Mouse (Mus musculus) intestine, embryonic 15.5 days (tissue): ENCODE results near the gene Ddb1. TPM values are rescaled to one million over a fixed set of nuclear protein-coding genes. Genes with fewer than 3 reads are reported as not detected.
"Not testable (repeated sequence)": the region's sequence is repeated elsewhere in the genome, so short reads cannot be mapped to it uniquely, and the experiment has no call there.

ENCODE experiments used
- ATAC-seq: fragments of 200-750 bp; cut with Nextera tagmentation; 2 replicates; pipeline ENCODE4 v1.8.0; 2017; ENCODE audit warnings: moderate TSS enrichment, moderate library complexity
- H3K27ac ChIP-seq: fragments of 300-500 bp; sonication (generic); 2 replicates; pipeline ENCODE4 v1.5.1; 2015; ENCODE audit warnings: mild to moderate bottlenecking, inconsistent platforms
- H3K27me3 ChIP-seq: fragments of 300-500 bp; sonication (generic); replicated peaks from 2 replicates; pipeline ENCODE4 v1.6.1; 2015; ENCODE audit warnings: inconsistent platforms
- H3K36me3 ChIP-seq: fragments of 300-500 bp; sonication (generic); 2 replicates; pipeline ENCODE4 v1.6.1; 2015; ENCODE audit warnings: inconsistent platforms
- H3K4me1 ChIP-seq: fragments of 300-500 bp; sonication (generic); replicated peaks from 2 replicates; pipeline ENCODE4 v1.6.1; 2015; ENCODE audit warnings: inconsistent platforms
- H3K4me2 ChIP-seq: fragments of 300-500 bp; sonication (generic); replicated peaks from 2 replicates; pipeline ENCODE4 v1.6.1; 2015; ENCODE audit warnings: mild to moderate bottlenecking, inconsistent platforms
- H3K4me3 ChIP-seq: fragments of 300-500 bp; sonication (generic); replicated peaks from 2 replicates; pipeline ENCODE4 v1.5.1; 2015; ENCODE audit warnings: inconsistent platforms
- H3K9ac ChIP-seq: fragments of 300-500 bp; sonication (generic); 2 replicates; pipeline ENCODE4 v1.6.1; 2015; ENCODE audit warnings: inconsistent platforms
- H3K9me3 ChIP-seq: fragments of 300-500 bp; sonication (generic); 2 replicates; pipeline ENCODE4 v1.6.1; 2016; ENCODE audit warnings: inconsistent platforms
- WGBS: fragments of 180-500 bp; shearing (Covaris S2); methylation state at CpG from one replicate; pipeline ENCODE4 v1.1.7; 2015; 5-methylcytosine and 5-hydroxymethylcytosine counted together
- polyA plus RNA-seq: library from polyadenylated mRNA; unstranded; fragments of >200 nt; fragmentation: Nextera tagmentation; extraction: Ambion mirVana; gene quantifications from 2 replicates; pipeline ENCODE4 v1.2.1, GENCODE M21; 2015

Gene Ddb1
- polyA plus RNA-seq = 278 and 283 TPM in 2 replicates

DNA sequence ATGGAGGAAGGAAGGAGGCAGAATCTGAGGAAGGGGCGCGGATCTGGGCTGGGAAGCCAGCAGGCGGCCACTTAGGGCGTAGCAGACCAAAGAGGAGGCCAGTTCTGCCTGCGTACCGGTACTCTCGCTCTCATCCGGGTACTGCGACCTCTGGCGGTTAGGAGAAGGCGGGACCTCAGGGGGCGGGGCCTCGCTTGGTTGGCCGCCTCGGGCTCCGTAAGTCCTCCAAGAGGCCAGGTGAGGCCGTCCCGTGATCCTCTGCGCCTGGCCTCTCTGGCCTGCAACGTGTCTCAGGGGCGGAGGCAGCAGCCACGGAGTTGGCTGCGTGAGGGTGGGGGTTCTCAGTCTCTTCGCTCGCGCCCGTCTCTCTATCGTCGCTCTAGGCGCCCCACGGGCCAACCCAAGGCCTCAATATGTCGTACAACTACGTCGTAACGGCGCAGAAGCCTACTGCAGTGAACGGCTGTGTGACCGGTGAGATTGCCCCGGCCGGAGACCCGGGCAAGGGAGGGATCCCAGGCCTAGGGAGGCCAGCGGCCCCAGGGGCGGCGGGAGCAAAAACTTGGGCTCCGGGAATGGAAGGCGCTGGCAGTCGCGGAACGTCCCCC lies at the start of gene Ddb1, which contains the start of gene Tkfc:
Gene Ddb1, plus strand, starts transcription at position 35 of the 608 bp plus-strand sequence.
Gene Tkfc, minus strand, starts transcription at position 362 of the 608 bp plus-strand sequence.
- Histone ChIP-seq H3K36me3 (peaks cover 15% of the 10 kb centered on the region), H3K27ac (peak within 1 kb of the TSS; percentile 93), H3K4me1 (peaks cover 26% of the 10 kb centered on the region), H3K4me3 (peak within 1 kb of the TSS; percentile 99), H3K9ac (peak within 1 kb of the TSS; percentile 98), H3K9me3 (no peaks in the 10 kb centered on the region), H3K27me3 (no peaks in the 10 kb centered on the region), H3K4me2 (peak within 1 kb of the TSS; percentile 73)
- peak; percentile 97 for ATAC-seq
- under 1% methylated on average over 49 of the region's 49 CpGs for WGBS

DNA sequence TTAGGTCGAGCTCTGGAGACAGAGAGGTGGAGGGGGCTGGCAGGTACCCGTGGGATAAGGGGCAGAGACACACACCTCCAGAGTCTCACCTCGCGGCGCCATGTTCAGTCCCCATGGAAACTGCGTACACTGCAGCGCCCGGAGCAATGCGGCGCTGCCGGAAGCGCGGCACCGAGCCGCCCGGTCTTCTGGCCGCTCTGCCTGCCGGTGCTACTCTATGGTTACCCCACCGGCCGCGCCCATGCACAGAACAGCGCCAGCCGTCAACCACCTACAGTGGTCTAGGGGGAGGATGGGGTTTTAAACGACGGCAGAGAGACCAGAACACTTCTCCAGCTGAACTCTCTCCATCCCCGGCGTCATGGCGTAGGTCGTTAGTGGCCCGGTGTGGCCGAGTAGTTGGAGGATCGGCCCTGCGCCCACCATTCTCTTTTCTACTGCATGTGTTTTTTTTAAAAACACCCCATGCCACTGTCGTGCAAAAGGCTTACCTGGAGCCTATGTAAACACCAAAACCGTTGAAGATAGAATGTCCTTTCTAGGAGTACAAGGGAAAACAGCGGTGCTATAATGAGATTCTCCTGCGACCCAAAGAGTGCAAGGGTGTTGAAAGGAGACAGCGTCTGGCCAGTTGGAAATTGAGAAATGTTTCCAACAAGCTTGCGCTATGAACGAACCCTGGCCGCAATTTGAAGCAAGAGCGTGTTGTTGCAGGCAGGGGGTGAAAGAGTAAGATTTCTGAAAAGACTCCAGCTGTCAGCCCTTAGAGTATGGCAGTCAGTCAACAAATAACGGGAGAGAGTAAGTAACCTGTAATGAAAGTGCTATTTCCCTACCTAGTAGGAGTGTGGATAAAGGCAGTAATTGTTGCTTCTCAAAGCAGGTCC lies 49.3 kb upstream of the Ddb1 start, which contains the start of gene Tmem216:
Gene Tmem216, minus strand, starts transcription at position 615 of the 887 bp plus-strand sequence.
- Histone ChIP-seq H3K4me1 (peaks cover 11% of the 10 kb centered on the region), H3K27ac (peak within 1 kb of the TSS; percentile 45), H3K36me3 (no peaks in the 10 kb centered on the region), H3K9ac (peak within 1 kb of the TSS; percentile 64), H3K4me2 (peak within 1 kb of the TSS; percentile 74), H3K27me3 (no peaks in the 10 kb centered on the region), H3K9me3 (no peaks in the 10 kb centered on the region), H3K4me3 (peak within 1 kb of the TSS; percentile 59)
- peak; percentile 99 for ATAC-seq
- 1% methylated on average over 43 of the region's 43 CpGs for WGBS

DNA sequence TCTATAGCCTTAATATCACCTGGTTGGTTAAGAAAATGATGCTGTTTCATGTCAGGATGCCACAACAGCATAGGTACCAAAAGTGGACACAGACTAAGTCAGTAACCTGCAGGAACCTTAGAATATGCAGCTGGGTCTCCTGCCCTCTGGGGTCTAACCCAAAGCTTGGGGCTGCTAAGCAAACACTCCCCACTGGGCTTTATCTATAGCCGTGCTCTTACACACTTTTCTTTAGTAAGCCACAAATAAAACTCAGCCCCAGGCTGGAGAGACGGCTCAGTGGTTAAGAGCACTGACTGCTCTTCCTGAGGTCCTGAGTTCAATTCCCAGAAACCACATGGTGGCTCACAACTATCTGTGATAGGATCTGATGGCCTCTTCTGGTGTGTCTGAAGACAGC lies 48.1 kb upstream of the Ddb1 start:
- H3K9me3 ChIP-seq = no peaks in the 10 kb centered on the region
- peaks cover 15% of the 10 kb centered on the region for H3K4me1 ChIP-seq
- no peaks in the 10 kb centered on the region for H3K36me3 ChIP-seq
- 75% methylated on average over 2 of the region's 2 CpGs for WGBS
- H3K9ac ChIP-seq = no peak overlapping the region
- no peak overlapping the region for H3K27ac ChIP-seq
- H3K27me3 ChIP-seq = no peaks in the 10 kb centered on the region
- no peak for ATAC-seq
- H3K4me2 ChIP-seq = no peak overlapping the region
- no peak overlapping the region for H3K4me3 ChIP-seq

DNA sequence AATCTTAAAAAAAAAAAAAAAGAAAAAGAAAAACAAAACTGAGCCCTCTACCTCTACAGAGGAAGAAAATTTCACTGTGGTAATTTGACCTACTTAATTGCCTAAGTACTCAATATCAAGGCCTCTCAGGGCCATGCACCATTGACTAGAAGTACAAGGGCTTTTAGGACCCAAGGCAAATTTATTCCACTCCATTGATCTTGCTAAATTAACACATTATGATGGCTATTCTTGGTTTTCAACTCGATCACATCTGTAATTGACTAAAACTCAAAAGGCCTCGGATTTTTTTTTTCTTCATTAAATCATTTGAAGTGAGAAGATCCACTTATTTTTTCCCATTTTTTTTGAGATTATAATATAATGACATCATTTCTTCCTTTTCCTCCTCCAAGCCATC lies 47.7 kb upstream of the Ddb1 start:
- Histone ChIP-seq H3K36me3 (no peaks in the 10 kb centered on the region), H3K4me1 (peaks cover 15% of the 10 kb centered on the region), H3K9ac (no peak overlapping the region), H3K4me2 (no peak overlapping the region), H3K9me3 (no peaks in the 10 kb centered on the region), H3K4me3 (no peak overlapping the region), H3K27ac (no peak overlapping the region), H3K27me3 (no peaks in the 10 kb centered on the region)
- no peak for ATAC-seq
- WGBS = 78% methylated on average over 2 of the region's 2 CpGs

DNA sequence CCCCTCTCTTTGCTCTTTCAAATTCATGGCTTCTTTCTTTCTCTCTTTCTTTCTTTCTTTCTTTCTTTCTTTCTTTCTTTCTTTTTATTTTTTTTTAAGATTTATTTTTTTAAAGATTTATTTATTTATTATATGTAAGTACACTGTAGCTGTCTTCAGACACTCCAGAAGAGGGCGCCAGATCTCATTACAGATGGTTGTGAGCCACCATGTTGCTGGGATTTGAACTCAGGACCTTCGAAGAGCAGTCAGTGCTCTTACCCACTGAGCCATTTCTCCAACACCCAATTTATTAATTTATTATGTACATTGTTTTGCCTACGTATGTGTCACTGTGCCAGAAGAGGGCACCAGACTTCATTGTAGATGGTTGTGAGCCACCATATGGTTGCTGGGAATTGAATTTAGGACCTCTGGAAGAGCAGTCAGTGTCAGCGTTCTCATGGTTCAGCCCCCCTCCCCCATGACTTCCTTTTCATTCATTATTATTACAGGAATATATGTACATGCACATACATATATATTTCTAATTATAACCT lies 47.2 kb upstream of the Ddb1 start:
- H3K4me1 ChIP-seq = peaks cover 15% of the 10 kb centered on the region
- not testable (repeated sequence) for H3K27ac ChIP-seq, H3K27me3 ChIP-seq, H3K36me3 ChIP-seq, H3K9ac ChIP-seq, H3K9me3 ChIP-seq, H3K4me3 ChIP-seq, ATAC-seq, H3K4me2 ChIP-seq
- 72% methylated on average over 4 of the region's 4 CpGs for WGBS

DNA sequence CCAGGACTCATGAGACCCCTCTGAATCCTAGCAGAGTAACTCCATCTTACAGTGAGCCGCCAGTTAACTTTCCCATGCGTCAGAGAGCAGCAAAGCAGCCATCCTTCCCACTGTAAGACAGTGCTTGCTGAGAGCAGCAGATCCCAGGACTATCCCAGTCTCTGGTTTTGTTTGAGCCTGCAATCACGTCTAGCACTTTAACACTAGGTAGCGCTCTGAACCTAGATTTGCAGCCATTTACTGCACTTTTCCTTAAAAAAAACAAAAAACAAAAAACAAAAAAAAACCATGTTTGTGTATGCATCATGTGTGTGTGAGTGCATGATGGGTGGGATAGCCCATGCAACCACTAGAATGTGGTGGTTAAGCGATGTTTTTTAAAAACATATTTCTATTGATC lies 45.0 kb upstream of the Ddb1 start:
- Histone ChIP-seq H3K4me3 (no peak overlapping the region), H3K36me3 (no peaks in the 10 kb centered on the region), H3K4me2 (no peak overlapping the region), H3K4me1 (peaks cover 11% of the 10 kb centered on the region), H3K9me3 (no peaks in the 10 kb centered on the region), H3K27ac (no peak overlapping the region), H3K9ac (no peak overlapping the region), H3K27me3 (no peaks in the 10 kb centered on the region)
- 50% methylated on average over 5 of the region's 5 CpGs for WGBS
- no peak for ATAC-seq

DNA sequence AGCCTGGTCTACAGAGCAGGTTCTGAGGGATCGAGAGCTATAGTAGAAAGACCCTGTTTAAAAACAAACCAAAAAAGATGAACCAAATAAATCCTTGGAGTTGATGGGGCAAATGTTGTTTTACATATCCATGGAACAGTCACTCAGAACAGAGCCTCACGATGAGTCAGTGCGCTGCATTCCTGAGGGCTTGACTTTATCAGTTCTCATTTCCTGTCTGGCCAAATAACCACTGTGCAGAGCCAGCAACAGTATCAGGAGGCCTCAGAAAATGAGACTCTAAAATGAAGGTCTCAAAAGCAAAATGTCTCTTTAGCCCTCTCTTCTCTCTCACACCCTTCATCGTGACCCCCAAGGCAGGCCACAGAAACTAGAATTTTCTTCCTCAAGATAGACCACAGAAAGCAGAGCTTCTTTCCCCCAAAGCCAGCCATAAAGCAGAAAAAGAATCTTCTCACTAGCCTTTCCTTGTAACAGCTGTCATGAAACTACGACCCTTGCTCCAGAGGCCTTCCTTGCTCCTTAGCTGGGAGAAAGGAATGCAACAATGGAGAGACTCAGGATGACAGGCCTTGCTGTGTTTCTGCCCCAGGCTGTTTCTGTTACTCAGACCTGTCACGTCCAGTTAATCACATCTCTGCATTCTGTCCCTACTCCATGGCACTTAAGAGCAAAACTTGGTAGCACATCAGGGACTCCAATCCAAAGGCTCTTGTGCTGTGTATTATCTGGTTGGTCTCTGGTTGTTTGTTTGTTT lies 43.4 kb upstream of the Ddb1 start:
- no peak overlapping the region for H3K4me3 ChIP-seq
- H3K27ac ChIP-seq = no peak overlapping the region
- H3K36me3 ChIP-seq = no peaks in the 10 kb centered on the region
- 40% methylated on average over 6 of the region's 6 CpGs for WGBS
- no peak overlapping the region for H3K9ac ChIP-seq
- H3K4me1 ChIP-seq = peaks cover 4% of the 10 kb centered on the region; the same call in 1 of the 2 replicates
- ATAC-seq = peak; percentile 73; the same call in 1 of the 2 replicates
- no peak overlapping the region for H3K4me2 ChIP-seq
- H3K27me3 ChIP-seq = no peaks in the 10 kb centered on the region
- H3K9me3 ChIP-seq = no peaks in the 10 kb centered on the region

DNA sequence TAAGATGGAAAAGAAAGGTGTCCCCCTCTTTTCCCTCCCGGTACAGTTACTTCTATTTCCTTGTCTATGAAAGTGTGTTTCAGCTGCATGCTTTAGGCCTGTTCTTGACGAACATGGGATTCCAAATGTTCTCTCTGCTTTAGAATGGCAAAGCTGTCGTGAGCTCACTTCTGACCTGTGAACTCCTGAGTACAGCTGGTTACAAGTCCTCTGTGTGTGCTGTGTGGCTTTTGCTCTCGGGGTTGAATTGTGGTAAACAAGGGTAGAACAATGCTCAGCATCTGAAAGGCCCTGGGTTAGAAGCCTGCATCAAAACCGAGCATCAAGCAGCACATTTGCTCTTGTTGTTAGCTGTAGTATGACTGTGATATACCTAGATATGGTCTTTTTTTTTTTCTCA lies 42.8 kb upstream of the Ddb1 start:
- no peak for ATAC-seq
- Histone ChIP-seq H3K9ac (no peak overlapping the region), H3K27ac (no peak overlapping the region), H3K4me3 (no peak overlapping the region), H3K4me1 (peaks cover 4% of the 10 kb centered on the region; the same call in 1 of the 2 replicates), H3K9me3 (no peaks in the 10 kb centered on the region), H3K4me2 (no peak overlapping the region), H3K27me3 (no peaks in the 10 kb centered on the region), H3K36me3 (no peaks in the 10 kb centered on the region)
- 65% methylated on average over 5 of the region's 5 CpGs for WGBS

DNA sequence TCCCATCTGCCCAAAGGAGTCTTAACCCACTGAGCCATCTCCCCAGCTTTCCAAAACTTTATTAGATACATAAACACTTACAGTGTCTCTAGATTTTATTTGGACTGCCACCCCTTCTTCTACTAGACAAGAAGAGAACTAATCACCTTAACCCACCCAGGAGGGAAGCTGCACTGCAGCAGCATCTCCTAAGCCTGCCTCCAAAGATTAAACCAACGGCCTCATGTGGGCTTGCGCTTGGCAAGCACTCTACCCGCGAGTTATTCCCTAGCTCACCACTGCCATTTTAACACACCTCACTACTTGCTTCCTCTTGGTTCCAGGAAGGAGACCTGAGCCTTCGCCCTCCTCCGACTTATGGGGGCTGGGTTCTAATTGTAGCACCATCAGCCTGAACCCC lies 40.8 kb upstream of the Ddb1 start:
- Histone ChIP-seq H3K36me3 (no peaks in the 10 kb centered on the region), H3K4me2 (no peak overlapping the region), H3K4me1 (peaks cover 4% of the 10 kb centered on the region; the same call in 1 of the 2 replicates), H3K27me3 (no peaks in the 10 kb centered on the region), H3K9ac (no peak overlapping the region), H3K27ac (no peak overlapping the region), H3K9me3 (no peaks in the 10 kb centered on the region), H3K4me3 (no peak overlapping the region)
- 80% methylated on average over 6 of the region's 6 CpGs for WGBS
- ATAC-seq = no peak

DNA sequence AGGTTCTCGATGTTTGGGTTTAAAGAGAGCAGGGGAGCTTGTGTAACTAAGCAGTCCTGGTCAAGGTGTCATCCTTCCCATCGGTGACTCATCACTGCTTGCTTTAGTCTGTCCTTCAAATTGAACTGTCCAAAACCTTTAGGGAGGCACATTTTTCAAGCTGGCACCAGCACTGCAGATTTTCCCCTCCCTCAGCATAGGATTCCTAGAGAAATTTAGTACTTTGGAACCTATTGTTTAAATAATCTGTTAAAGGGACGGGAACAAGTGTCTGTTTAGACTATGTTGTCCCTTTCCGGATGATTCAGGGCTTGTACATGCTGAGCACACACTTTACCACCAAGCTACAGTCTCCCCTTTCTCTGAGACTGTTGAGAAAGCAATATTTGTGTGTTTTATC lies 39.9 kb upstream of the Ddb1 start:
- 0 out of 2 replicates have a peak, but pooled peaks cover 1% of the 10 kb centered on the region for H3K36me3 ChIP-seq
- no peak overlapping the region for H3K9ac ChIP-seq
- 41% methylated on average over 4 of the region's 4 CpGs for WGBS
- peaks cover 4% of the 10 kb centered on the region; the same call in 1 of the 2 replicates for H3K4me1 ChIP-seq
- no peak overlapping the region for H3K4me2 ChIP-seq
- no peak overlapping the region for H3K27ac ChIP-seq
- H3K27me3 ChIP-seq = no peaks in the 10 kb centered on the region
- no peaks in the 10 kb centered on the region for H3K9me3 ChIP-seq
- no peak overlapping the region for H3K4me3 ChIP-seq
- no peak for ATAC-seq

DNA sequence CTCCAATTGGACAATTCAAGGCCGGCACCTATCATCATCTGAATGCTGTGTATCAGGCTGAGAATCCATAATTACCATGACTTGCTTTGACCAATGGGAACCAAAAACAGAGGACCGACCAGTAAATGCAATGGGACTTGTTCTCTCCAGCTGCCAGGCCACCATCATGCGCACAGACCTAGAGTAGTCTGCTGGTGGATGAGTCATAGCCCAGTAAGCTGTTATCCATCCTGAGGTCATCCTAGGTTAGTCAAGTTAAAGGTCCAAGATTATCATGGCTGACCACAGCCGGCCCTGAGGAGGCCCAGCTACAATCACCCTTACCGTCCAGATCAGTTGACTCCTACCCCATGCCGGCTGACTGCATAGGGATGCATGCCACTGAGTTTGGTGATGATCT lies 35.5 kb upstream of the Ddb1 start:
- Histone ChIP-seq H3K36me3 (peaks cover 5% of the 10 kb centered on the region; the same call in 1 of the 2 replicates), H3K9me3 (no peaks in the 10 kb centered on the region), H3K27ac (no peak overlapping the region), H3K4me2 (no peak overlapping the region), H3K4me3 (no peak overlapping the region), H3K9ac (no peak overlapping the region), H3K27me3 (no peaks in the 10 kb centered on the region), H3K4me1 (no peaks in the 10 kb centered on the region)
- 93% methylated on average over 6 of the region's 6 CpGs for WGBS
- ATAC-seq = no peak
